Mouse (Mus musculus): Measurements from ENCODE around the gene Mob1a. TPM values are rescaled to one million over a fixed set of nuclear protein-coding genes. Genes with fewer than 3 reads are reported as not detected.
A peak's percentile ranks its signal among the peaks of the same experiment; 100 is the strongest.

Gene Mob1a
- total RNA-seq, 2 experiments from 2014 or later: 172 to 263 TPM

DNA sequence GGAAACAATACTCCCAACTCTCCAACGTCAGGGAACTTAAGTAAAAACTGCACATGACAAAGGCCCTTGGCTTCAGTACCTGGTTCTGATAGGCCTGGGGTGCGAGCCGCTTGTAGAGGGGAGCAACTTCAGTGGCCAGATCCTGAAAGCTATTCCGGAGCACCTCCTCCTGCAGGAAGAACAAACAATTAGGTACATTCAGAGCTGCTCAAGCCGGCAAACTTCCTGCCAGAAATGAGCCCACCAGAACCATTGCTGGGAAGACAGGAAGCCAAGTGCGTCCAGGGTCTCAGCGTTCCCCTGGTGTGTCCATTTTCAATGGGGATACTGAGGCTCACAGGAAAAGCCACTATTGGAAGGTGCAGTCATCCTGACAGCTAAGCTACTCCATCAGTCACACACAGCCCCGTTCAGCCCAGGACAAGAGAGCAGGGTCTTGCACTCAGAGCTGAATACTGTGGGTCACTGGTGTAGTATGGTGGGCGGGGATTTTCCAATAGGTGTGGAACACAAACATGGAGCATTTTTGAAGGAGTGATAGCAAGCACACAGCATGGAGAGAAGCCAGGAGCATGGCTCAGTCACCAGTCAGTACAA is 48.0 kb downstream of the Mob1a start:
- ATAC-seq (ENCODE audit: poor library complexity, severe bottlenecking): no peak

DNA sequence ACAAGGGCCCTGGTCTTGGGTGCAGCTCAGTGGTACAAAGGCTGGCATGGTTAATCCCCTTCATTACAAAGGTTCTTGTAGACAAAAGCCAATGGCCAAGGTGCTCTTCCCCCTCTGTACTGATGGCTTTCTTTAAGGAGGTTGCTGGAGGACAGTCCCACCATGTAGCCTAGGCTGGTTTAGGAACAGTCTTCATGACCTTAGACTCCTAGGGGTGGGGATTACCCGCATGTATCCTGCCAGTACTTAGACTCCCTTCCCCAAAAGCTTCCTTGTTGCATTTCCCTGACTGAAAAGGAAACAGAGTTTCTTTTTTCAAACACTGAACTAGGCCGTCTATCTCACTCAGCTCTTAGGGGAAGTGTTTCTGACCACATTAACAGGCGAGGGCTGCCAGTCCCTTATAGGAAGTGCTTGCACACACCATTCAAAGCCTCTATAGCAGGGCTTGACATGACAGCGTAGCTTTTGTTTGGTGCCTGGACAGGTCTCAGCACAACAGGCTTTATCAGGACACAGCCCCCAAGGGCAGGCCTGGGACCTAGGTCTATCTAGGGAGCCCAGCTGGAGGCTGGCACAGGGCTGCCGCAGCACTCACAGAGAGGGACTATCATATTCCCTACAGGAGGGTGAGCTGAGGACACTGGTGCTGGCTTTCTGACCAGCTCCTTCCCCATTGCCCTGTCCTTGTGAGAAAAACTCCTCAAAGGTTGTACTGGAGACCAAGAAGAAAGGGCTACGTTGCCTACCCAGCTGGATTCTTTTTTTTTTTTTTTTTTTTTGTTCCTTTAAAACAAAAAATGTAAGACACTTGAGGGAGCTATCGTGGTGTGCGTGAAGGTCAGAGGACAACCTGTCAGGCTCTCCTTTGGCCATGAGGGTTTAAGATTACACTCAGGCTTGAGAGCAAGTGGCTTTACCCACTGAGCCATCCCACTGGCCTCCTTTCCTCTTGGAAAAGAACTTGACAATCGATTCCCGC is 56.0 kb downstream of the Mob1a start:
- ATAC-seq (ENCODE audit: poor library complexity, severe bottlenecking): peak; percentile 96

DNA sequence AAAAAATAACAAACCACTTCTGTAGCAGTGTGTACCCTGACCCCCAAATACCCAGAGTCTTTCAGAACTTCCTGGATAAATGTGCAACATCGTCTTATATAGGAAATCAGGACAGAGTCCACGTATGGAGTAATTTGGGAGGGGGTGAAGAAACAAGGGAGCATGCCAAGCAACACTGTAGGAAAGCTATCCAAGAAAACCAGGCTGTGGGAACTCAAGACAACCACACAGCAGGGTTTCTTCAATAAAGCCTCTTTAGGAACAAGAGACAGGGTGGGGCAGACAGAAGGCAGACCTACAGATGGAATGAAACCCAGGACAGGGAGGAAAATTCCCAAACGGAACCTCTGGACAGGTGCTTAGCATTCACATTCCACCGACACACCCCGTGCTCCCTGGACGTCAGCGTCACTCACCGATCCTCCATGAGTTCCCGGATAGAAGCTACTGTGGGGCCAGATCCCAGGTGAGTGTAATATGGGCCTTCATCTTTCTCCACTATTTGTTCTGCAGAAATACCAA is 59.8 kb downstream of the Mob1a start:
- no peak for ATAC-seq (ENCODE audit: poor library complexity, severe bottlenecking)

DNA sequence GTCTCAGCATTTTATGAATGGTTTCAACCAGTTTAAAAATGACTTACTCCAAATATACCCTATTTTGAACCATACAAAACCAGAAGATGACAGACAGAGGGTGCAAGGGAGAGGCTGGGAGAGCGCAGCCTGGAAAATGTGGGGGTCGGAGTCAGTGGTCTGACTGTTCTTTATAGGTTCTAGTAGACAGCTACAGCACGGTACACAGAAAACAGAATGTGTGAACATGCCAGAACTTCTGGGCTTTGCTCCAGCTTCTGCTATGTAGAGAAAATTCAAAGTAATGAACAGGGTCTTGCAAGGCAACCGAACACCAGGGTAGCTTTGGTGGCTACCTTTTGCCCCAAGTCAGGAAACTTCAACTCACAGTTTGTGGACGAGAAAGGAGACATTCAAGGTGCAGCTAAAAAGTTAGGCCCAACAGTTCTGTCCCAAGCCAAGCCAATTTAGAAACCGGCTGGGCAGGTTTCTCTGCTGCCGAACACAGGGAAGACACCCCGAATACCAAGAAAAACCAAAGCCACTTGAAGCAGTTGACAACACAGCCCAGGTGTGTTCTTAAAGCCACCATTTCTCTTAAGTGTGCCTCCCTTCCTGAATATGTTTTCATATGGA is 66.5 kb downstream of the Mob1a start:
- ATAC-seq (ENCODE audit: poor library complexity, severe bottlenecking): no peak

Other genes with a start within 250 kb of the Mob1a start
- 28.9 and 37.5 TPM in 2 replicates for gene Pcgf1, start 248.1 kb upstream of the Mob1a start, total RNA-seq (2015)
- 10.5 and 16.6 TPM in 2 replicates for gene Pcgf1, start 248.1 kb upstream of the Mob1a start, total RNA-seq (2017)
- not detected in 2 replicates for gene Lbx2, start 239.6 kb upstream of the Mob1a start, total RNA-seq (2015)
- gene Lbx2, start 239.6 kb upstream of the Mob1a start, total RNA-seq (2017): not detected in 2 replicates
- 2.2 and 3.9 TPM in 2 replicates for gene Ccdc142, start 224.4 kb upstream of the Mob1a start, total RNA-seq (2015)
- 0.22 and 3.2 TPM in 2 replicates for gene Ccdc142, start 224.4 kb upstream of the Mob1a start, total RNA-seq (2017)
- gene Gm42688, start 224.4 kb upstream of the Mob1a start, total RNA-seq (2015): 0.87 and 1.3 TPM in 2 replicates
- 2.9 and 3.0 TPM in 2 replicates for gene Gm42688, start 224.4 kb upstream of the Mob1a start, total RNA-seq (2017)
- gene Mrpl53, start 217.0 kb upstream of the Mob1a start, total RNA-seq (2015): 44.5 and 45.8 TPM in 2 replicates
- 20.8 and 27.7 TPM in 2 replicates for gene Mrpl53, start 217.0 kb upstream of the Mob1a start, total RNA-seq (2017)
- 17.5 and 21.6 TPM in 2 replicates for gene Mogs, start 210.5 kb upstream of the Mob1a start, total RNA-seq (2015)
- 33.4 and 38.7 TPM in 2 replicates for gene Mogs, start 210.5 kb upstream of the Mob1a start, total RNA-seq (2017)
- 33.5 and 34.8 TPM in 2 replicates for gene Wbp1, start 204.5 kb upstream of the Mob1a start, total RNA-seq (2015)
- 74.0 and 89.9 TPM in 2 replicates for gene Wbp1, start 204.5 kb upstream of the Mob1a start, total RNA-seq (2017)
- 18.8 and 19.6 TPM in 2 replicates for gene Ino80b, start 200.6 kb upstream of the Mob1a start, total RNA-seq (2015)
- 26.0 and 36.2 TPM in 2 replicates for gene Ino80b, start 200.6 kb upstream of the Mob1a start, total RNA-seq (2017)
- gene Rtkn, start 190.6 kb upstream of the Mob1a start, total RNA-seq (2015): 0.52 and 0.67 TPM in 2 replicates
- gene Rtkn, start 190.6 kb upstream of the Mob1a start, total RNA-seq (2017): 0.29 and 1.2 TPM in 2 replicates
- not detected in 2 replicates for gene Wdr54, start 169.6 kb upstream of the Mob1a start, total RNA-seq (2015)
- 0.88 TPM in 1 of 2 replicates, not detected in the other for gene Wdr54, start 169.6 kb upstream of the Mob1a start, total RNA-seq (2017)
- not detected in 2 replicates for gene 1700003E16Rik, start 169.6 kb upstream of the Mob1a start, total RNA-seq (2015)
- gene 1700003E16Rik, start 169.6 kb upstream of the Mob1a start, total RNA-seq (2017): not detected in 2 replicates
- gene Dctn1, start 160.1 kb upstream of the Mob1a start, total RNA-seq (2015): 30.6 and 38.8 TPM in 2 replicates
- 41.0 and 61.7 TPM in 2 replicates for gene Dctn1, start 160.1 kb upstream of the Mob1a start, total RNA-seq (2017)
- gene Slc4a5, start 106.2 kb upstream of the Mob1a start, total RNA-seq (2015): 0.02 TPM in 1 of 2 replicates, not detected in the other
- not detected in 2 replicates for gene Slc4a5, start 106.2 kb upstream of the Mob1a start, total RNA-seq (2017)
- 33.8 and 35.7 TPM in 2 replicates for gene Mthfd2, start 108 bp upstream of the Mob1a start, total RNA-seq (2015)
- gene Mthfd2, start 108 bp upstream of the Mob1a start, total RNA-seq (2017): 37.8 and 39.7 TPM in 2 replicates
- 33.8 and 35.8 TPM in 2 replicates for gene Bola3, start 23.1 kb downstream of the Mob1a start, total RNA-seq (2015)
- 22.6 and 23.5 TPM in 2 replicates for gene Bola3, start 23.1 kb downstream of the Mob1a start, total RNA-seq (2017)
- gene Tet3, start 133.1 kb downstream of the Mob1a start, total RNA-seq (2015): 36.1 and 36.2 TPM in 2 replicates
- gene Tet3, start 133.1 kb downstream of the Mob1a start, total RNA-seq (2017): 15.8 and 23.1 TPM in 2 replicates
- 39.1 and 55.5 TPM in 2 replicates for gene Dguok, start 181.0 kb downstream of the Mob1a start, total RNA-seq (2015)
- 33.3 and 34.4 TPM in 2 replicates for gene Dguok, start 181.0 kb downstream of the Mob1a start, total RNA-seq (2017)
- gene Actg2, start 210.2 kb downstream of the Mob1a start, total RNA-seq (2015): not detected in 2 replicates
- not detected in 2 replicates for gene Actg2, start 210.2 kb downstream of the Mob1a start, total RNA-seq (2017)
- 46.6 and 48.9 TPM in 2 replicates for gene Stambp, start 246.7 kb downstream of the Mob1a start, total RNA-seq (2015)
- 9.0 and 18.0 TPM in 2 replicates for gene Stambp, start 246.7 kb downstream of the Mob1a start, total RNA-seq (2017)

Data from megakaryocyte, adult 5-6 weeks (primary cell).